Mouse (Mus musculus) forebrain, embryonic 15.5 days (tissue): ENCODE data around the gene Ccdc170. TPM values are rescaled to one million over a fixed set of nuclear protein-coding genes. Genes with fewer than 3 reads are reported as not detected.

Experiments
- ATAC-seq: fragments of 200-750 bp; cut with Nextera tagmentation; replicated peaks from 2 replicates; pipeline ENCODE4 v1.8.0; 2017; ENCODE audit warnings: mild to moderate bottlenecking, moderate TSS enrichment, moderate library complexity
- H3K27ac ChIP-seq: fragments of 300-500 bp; sonication (generic); replicated peaks from 2 replicates; pipeline ENCODE4 v1.5.1; 2015; ENCODE audit warnings: mild to moderate bottlenecking, inconsistent platforms
- H3K27me3 ChIP-seq: fragments of 300-500 bp; sonication (generic); 2 replicates; pipeline ENCODE4 v1.6.1; 2015; ENCODE audit warnings: inconsistent platforms
- H3K36me3 ChIP-seq: fragments of 300-500 bp; sonication (generic); 2 replicates; pipeline ENCODE4 v1.6.1; 2015; ENCODE audit warnings: mild to moderate bottlenecking, inconsistent platforms
- H3K4me1 ChIP-seq: fragments of 300-500 bp; sonication (generic); 2 replicates; pipeline ENCODE4 v1.6.1; 2015; ENCODE audit warnings: inconsistent platforms
- H3K4me2 ChIP-seq: fragments of 300-500 bp; sonication (generic); replicated peaks from 2 replicates; pipeline ENCODE4 v1.6.1; 2015; ENCODE audit warnings: mild to moderate bottlenecking, inconsistent platforms
- H3K4me3 ChIP-seq: fragments of 300-500 bp; sonication (generic); 2 replicates; pipeline ENCODE4 v1.5.1; 2015; ENCODE audit warnings: mild to moderate bottlenecking, inconsistent platforms
- H3K9ac ChIP-seq: fragments of 300-500 bp; sonication (generic); replicated peaks from 2 replicates; pipeline ENCODE4 v1.6.1; 2015; ENCODE audit warnings: mild to moderate bottlenecking, inconsistent platforms
- H3K9me3 ChIP-seq: fragments of 300-500 bp; sonication (generic); 2 replicates; pipeline ENCODE4 v1.6.1; 2016; ENCODE audit warnings: inconsistent platforms
- WGBS: fragments of 180-500 bp; shearing (Covaris S2); methylation state at CpG from one replicate; pipeline ENCODE4 v1.1.7; 2015; ENCODE audit warnings: mixed read lengths; 5-methylcytosine and 5-hydroxymethylcytosine counted together
- polyA plus RNA-seq: library from polyadenylated mRNA; unstranded; fragments of >200 nt; fragmentation: Nextera tagmentation; extraction: Ambion mirVana; gene quantifications from 2 replicates; pipeline ENCODE4 v1.2.1, GENCODE M21; 2015

Gene Ccdc170
- polyA plus RNA-seq, 1 experiment from 2014 or later: 0.32 TPM

DNA sequence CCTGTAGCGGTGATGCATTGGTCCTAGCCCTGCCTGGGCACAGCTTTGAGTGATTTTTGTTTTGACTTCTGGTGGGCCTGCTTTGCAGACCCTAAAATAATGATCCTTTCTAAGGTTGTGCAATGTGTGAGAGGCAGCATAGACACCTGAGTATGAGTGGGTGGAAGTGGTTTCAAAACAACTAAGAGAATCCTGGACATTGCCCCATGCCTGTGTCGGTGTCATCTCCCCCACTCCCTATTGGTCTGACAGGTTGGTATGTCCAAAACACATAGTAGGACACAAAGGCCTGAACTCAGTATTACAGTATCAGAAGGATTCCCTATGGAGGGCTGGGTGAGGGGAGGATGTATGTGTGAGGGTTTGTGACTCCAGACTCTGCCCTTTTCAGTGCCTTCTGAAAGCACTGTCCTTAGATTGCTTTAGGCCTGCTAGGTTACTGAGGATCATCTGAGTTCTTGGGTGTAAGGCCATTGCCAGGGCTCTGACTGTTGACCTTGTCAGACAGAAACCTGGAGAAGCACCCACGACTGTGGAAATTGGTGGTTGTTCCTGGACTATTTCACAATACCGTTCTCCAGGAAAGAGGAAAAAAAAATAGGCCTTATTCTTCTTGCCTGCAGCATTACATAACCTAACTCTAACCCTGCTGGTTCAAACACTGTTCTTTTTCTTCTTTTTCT is 122.4 kb downstream of the Ccdc170 start:
- H3K9me3 ChIP-seq: no peaks in the 10 kb centered on the region
- no peaks in the 10 kb centered on the region for H3K36me3 ChIP-seq
- ATAC-seq: no peak
- H3K4me2 ChIP-seq: no peak overlapping the region
- no peak overlapping the region for H3K9ac ChIP-seq
- H3K4me1 ChIP-seq: no peaks in the 10 kb centered on the region
- H3K27ac ChIP-seq: no peak overlapping the region
- 88% methylated on average over 4 of the region's 4 CpGs for WGBS
- no peak overlapping the region for H3K4me3 ChIP-seq
- H3K27me3 ChIP-seq: no peaks in the 10 kb centered on the region

DNA sequence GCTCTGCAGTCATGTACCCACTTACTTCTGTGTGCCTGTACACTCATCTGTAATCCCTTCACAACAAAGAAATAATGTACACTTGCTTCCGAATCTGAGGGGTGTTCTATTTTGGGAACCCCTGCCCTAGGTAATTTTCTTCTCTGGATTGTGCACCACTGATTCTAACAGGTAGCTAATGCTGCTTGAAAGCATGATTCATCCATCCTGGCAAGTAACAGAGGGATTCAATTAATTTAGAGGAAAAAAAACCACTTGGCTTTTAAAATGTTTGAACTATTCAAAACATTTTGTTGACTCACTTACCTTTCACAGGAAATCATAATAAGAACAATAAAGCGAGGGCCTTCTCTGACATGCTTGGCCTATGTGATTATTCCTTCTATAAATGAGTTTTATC is 127.9 kb downstream of the Ccdc170 start:
- Histone ChIP-seq H3K36me3 (no peaks in the 10 kb centered on the region), H3K27ac (no peak overlapping the region), H3K9ac (no peak overlapping the region), H3K4me3 (no peak overlapping the region), H3K27me3 (no peaks in the 10 kb centered on the region), H3K9me3 (no peaks in the 10 kb centered on the region), H3K4me2 (no peak overlapping the region), H3K4me1 (no peaks in the 10 kb centered on the region)
- ATAC-seq: no peak
- 75% methylated on average over 2 of the region's 2 CpGs for WGBS

DNA sequence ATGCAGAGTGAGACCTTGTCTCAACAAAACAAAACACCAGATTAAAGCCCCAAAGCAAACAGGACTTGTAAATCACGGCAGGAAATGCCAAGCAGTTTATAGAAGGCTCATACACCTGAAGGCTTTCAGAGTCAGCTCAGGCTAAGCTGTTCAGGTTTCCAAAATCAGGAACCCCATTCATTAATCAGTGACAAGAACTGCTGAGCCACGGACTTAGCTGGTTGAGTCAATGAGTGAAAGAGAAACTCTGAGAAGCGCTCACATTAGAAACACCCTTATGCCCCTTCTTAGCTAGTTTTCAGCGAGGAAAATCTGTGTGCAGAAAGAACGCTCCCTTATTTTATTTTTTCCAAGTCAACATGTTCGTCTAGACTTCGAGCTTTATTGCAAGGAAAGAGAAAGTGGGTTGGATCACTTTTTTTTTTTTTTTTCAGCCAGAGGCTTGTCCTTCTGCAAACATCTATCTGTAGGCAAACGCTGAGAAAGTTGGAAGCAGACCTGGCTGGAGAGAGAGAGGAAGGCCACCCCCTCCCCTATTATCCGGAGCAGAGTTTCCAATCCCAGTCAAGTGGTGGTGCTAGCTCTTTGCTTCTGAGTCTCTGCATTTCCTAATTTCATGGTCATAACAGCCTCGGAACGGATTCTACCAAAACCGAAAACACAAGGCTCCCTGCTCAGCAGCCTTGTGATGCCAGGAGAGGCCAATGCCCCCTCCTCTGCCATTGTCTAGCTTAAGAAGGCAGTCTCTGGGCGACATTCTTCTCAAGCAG is 129.3 kb downstream of the Ccdc170 start, which contains the start of gene Esr1:
TSS of gene Esr1 (plus strand) at position 208 of the 770 bp plus-strand sequence.
- 52% methylated on average over 13 of the region's 13 CpGs for WGBS
- H3K4me3 ChIP-seq: no peak within 1 kb of the TSS
- no peak within 1 kb of the TSS for H3K9ac ChIP-seq
- H3K27me3 ChIP-seq: no peaks in the 10 kb centered on the region
- H3K4me1 ChIP-seq: no peaks in the 10 kb centered on the region
- no peak within 1 kb of the TSS for H3K4me2 ChIP-seq
- H3K36me3 ChIP-seq: no peaks in the 10 kb centered on the region
- H3K9me3 ChIP-seq: no peaks in the 10 kb centered on the region
- no peak for ATAC-seq
- no peak within 1 kb of the TSS for H3K27ac ChIP-seq

Other genes starting within 250 kb of the Ccdc170 start
- gene Akap12, start 216.1 kb upstream of the Ccdc170 start, polyA plus RNA-seq: 20.6 and 21.0 TPM in 2 replicates
- gene Zbtb2, start 94.4 kb upstream of the Ccdc170 start, polyA plus RNA-seq: 17.8 and 18.4 TPM in 2 replicates
- gene Rmnd1, start 50.1 kb upstream of the Ccdc170 start, polyA plus RNA-seq: 51.7 and 59.2 TPM in 2 replicates
- gene Armt1, start 50.0 kb upstream of the Ccdc170 start, polyA plus RNA-seq: 14.3 and 15.0 TPM in 2 replicates
- gene Esr1, start 129.1 kb downstream of the Ccdc170 start, polyA plus RNA-seq: 0.15 and 0.25 TPM in 2 replicates